Mouse (Mus musculus): Measurements from ENCODE around the gene Snx29. TPM values are rescaled to one million over a fixed set of nuclear protein-coding genes. Genes with fewer than 3 reads are reported as not detected.

Snx29 gene
- polyA plus RNA-seq, 1 experiment from 2014 or later = 10.0 TPM

DNA sequence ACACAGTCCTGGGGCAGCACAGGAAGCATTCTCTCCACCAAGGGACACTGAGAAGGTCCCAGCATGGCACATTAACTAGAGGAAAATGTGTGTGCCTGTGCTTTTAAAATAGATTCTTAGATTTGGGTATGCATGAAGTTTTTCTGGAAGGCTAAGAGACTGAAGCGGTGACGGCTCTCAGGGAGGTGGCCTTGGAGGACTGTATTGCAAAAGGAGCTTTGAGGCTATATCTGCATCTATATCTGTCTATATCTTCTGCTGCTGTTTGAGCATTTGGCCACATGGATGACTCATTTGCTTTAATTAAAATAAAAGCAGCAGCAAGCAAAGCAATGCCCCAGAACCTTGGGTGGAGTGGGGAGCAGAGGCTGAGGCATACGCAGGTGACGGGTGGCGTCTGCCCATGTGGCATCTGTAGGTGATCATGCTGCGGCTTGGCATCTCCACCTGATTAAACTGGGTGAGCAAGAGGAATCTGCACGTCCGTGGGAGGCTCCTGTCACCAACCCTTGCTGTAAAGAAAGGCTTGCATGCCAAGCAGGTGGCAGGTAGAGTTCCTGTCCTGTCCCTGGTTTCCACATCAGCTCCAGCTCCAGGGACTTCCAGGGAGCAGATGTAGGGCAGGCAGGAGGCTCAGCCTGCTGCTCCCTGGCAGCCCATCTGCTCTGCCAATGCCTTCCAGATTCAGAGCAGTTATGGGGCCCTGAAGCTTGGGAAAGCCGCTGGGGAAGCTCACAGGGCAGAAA, 456.2 kb downstream of the Snx29 start:
- Histone ChIP-seq H3K4me2 (replicated peaks; ENCODE audit: low read depth, low read length) (no peak overlapping the region), H3K27me3 (replicated peaks; ENCODE audit: insufficient read depth, low read length) (no peaks in the 10 kb centered on the region), H3K4me1 (ENCODE audit: insufficient read depth, low read depth, low read length) (no peaks in the 10 kb centered on the region), H3K9me3 (ENCODE audit: low read length) (no peaks in the 10 kb centered on the region), H3K9ac (replicated peaks; ENCODE audit: low read depth) (no peak overlapping the region), H3K4me3 (ENCODE audit: low read depth, low read length) (no peak overlapping the region), H3K36me3 (ENCODE audit: insufficient read depth, low read length) (no peaks in the 10 kb centered on the region), H3K27ac (ENCODE audit: low read length) (no peak overlapping the region)
- no peak for TF ChIP-seq CTCF (IDR thresholded peaks at IDR 0.05)
- no peak for TF ChIP-seq EP300 (IDR thresholded peaks at IDR 0.05)
- no peak for ATAC-seq
- WGBS = 85% methylated on average over 9 of the region's 9 CpGs
- DNase-seq (ENCODE audit: low spot score) = no peak

DNA sequence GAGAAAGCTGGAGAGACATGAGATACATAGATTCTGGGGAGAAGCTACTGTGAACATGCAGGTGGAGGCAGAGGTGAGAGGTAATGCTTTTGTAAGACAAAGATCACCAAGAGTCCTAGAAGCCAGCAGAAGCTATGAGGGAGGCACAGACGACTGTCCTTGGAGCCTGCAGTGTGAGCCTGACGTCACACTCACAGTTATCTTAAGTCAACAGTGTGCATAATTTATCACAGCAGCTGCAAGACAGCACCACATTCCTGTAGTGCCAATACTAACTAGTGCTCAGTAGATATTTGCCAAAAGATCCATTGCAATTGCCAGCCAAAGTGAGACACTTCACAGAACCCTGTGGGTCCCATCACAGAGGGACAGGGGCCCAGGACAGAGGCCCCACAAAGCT, 459.4 kb downstream of the Snx29 start:
- WGBS = 6% methylated on average over 2 of the region's 2 CpGs
- TF ChIP-seq CTCF (IDR thresholded peaks at IDR 0.05) (no peak), EP300 (IDR thresholded peaks at IDR 0.05) (no peak)
- no peak for DNase-seq (ENCODE audit: low spot score)

DNA sequence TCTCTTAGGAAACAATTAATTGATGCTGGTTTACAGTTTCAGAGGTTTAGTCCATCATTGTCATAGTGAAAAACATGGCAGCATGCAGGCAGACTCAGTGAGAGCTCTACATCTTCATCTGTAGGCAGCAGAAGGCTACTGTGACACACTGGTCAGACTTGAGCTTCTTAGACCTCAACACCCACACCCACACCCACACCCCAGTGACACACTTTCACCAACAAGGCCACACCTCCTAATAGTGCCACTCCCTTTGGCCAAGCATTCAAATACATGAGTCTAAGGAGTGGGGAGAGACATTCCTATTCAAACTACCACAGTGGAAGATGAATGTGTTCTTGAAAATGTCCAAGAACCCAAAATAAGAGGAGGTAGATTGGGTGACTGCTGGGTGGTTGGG, 460.6 kb downstream of the Snx29 start:
- no peak overlapping the region for H3K4me3 ChIP-seq (ENCODE audit: low read depth, low read length)
- TF ChIP-seq EP300 (IDR thresholded peaks at IDR 0.05) (no peak), CTCF (IDR thresholded peaks at IDR 0.05) (no peak)
- no peak for ATAC-seq
- H3K9me3 ChIP-seq (ENCODE audit: low read length) = no peaks in the 10 kb centered on the region
- H3K27me3 ChIP-seq (replicated peaks; ENCODE audit: insufficient read depth, low read length) = no peaks in the 10 kb centered on the region
- H3K4me2 ChIP-seq (replicated peaks; ENCODE audit: low read depth, low read length) = no peak overlapping the region
- H3K27ac ChIP-seq (ENCODE audit: low read length) = no peak overlapping the region
- no peak for DNase-seq (ENCODE audit: low spot score)
- no peaks in the 10 kb centered on the region for H3K4me1 ChIP-seq (ENCODE audit: insufficient read depth, low read depth, low read length)
- H3K36me3 ChIP-seq (ENCODE audit: insufficient read depth, low read length) = no peaks in the 10 kb centered on the region
- no peak overlapping the region for H3K9ac ChIP-seq (replicated peaks; ENCODE audit: low read depth)

More for the DNA sequence above, 459.4 kb downstream of the Snx29 start:
- H3K4me2 ChIP-seq (replicated peaks; ENCODE audit: low read depth, low read length) = no peak overlapping the region
- H3K4me1 ChIP-seq (ENCODE audit: insufficient read depth, low read depth, low read length) = no peaks in the 10 kb centered on the region
- H3K9me3 ChIP-seq (ENCODE audit: low read length) = no peaks in the 10 kb centered on the region
- H3K27me3 ChIP-seq (replicated peaks; ENCODE audit: insufficient read depth, low read length) = no peaks in the 10 kb centered on the region
- no peak overlapping the region for H3K27ac ChIP-seq (ENCODE audit: low read length)
- ATAC-seq = no peak
- H3K4me3 ChIP-seq (ENCODE audit: low read depth, low read length) = no peak overlapping the region
- H3K9ac ChIP-seq (replicated peaks; ENCODE audit: low read depth) = no peak overlapping the region
- no peaks in the 10 kb centered on the region for H3K36me3 ChIP-seq (ENCODE audit: insufficient read depth, low read length)

DNA sequence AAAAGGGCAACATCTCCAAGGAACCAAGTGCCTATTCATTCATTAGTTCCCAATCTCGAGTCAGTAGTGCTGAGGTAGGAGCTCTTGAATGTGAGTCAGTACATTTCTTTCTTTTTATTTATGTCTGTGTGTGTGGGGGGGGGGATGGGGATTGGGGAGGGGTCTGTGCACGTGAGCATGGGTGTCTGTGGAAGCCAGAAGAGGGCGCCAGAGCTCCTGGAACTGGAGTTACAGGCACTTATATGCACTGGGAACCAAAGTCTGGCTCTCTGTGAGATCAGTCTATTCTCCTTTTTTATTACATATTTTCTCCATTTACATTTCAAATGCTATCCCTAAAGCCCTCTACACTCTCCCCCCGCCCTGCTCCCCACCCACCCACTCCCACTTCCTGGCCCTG, 461.6 kb downstream of the Snx29 start:
- no peak overlapping the region for H3K27ac ChIP-seq (ENCODE audit: low read length)
- no peak for ATAC-seq
- WGBS = 67% methylated on average over 4 of the region's 4 CpGs
- no peaks in the 10 kb centered on the region for H3K4me1 ChIP-seq (ENCODE audit: insufficient read depth, low read depth, low read length)
- H3K4me3 ChIP-seq (ENCODE audit: low read depth, low read length) = no peak overlapping the region
- H3K4me2 ChIP-seq (replicated peaks; ENCODE audit: low read depth, low read length) = no peak overlapping the region
- DNase-seq (ENCODE audit: low spot score) = no peak
- no peaks in the 10 kb centered on the region for H3K36me3 ChIP-seq (ENCODE audit: insufficient read depth, low read length)
- H3K9ac ChIP-seq (replicated peaks; ENCODE audit: low read depth) = no peak overlapping the region
- H3K27me3 ChIP-seq (replicated peaks; ENCODE audit: insufficient read depth, low read length) = no peaks in the 10 kb centered on the region
- no peaks in the 10 kb centered on the region for H3K9me3 ChIP-seq (ENCODE audit: low read length)
- no peak for TF ChIP-seq CTCF (IDR thresholded peaks at IDR 0.05)
- TF ChIP-seq EP300 (IDR thresholded peaks at IDR 0.05) = no peak

DNA sequence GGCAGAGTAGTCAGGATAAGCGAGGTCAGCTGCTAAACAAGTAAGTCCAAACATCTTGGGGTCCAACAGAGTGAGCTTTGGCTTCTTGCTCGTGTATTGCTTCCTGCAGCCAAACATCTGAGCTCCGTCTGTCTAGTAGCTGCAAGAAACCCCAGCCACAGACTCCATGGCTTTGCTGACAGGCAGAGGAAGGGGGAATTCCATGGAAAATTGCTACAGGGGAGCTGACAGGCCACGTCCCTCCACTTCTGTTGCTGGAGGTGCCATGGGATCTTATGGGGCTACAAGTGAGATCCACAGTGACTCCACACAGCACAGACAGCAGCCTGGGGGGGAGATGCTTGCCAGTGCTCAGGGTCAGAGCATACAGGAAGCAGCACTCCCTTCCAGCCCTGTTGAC, 463.1 kb downstream of the Snx29 start:
- 52% methylated on average over 4 of the region's 4 CpGs for WGBS

DNA sequence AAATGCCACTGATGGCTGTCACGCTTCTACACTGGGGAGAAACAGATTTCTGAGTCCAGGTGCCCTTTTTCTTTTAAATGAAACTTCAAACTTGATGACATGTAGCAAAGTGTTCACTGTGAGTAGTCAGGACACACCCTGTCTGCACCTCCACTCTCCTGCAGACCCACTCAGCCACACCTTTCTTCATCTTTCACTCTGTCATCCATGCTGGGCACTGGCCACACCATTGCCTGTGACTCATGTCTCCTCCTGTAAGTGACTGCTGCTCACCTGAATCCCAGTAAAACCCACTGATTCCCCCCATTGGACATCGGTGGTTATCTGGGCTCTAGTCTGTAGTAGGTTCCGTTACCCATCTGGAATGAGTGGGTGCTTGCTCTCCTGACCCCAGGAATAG, 467.8 kb downstream of the Snx29 start:
- 86% methylated on average over 3 of the region's 3 CpGs for WGBS

More for the DNA sequence above, 463.1 kb downstream of the Snx29 start:
- Histone ChIP-seq H3K4me1 (ENCODE audit: insufficient read depth, low read depth, low read length) (no peaks in the 10 kb centered on the region), H3K27ac (ENCODE audit: low read length) (no peak overlapping the region), H3K27me3 (replicated peaks; ENCODE audit: insufficient read depth, low read length) (no peaks in the 10 kb centered on the region), H3K4me2 (replicated peaks; ENCODE audit: low read depth, low read length) (no peak overlapping the region), H3K36me3 (ENCODE audit: insufficient read depth, low read length) (no peaks in the 10 kb centered on the region), H3K9ac (replicated peaks; ENCODE audit: low read depth) (no peak overlapping the region), H3K9me3 (ENCODE audit: low read length) (no peaks in the 10 kb centered on the region), H3K4me3 (ENCODE audit: low read depth, low read length) (no peak overlapping the region)
- DNase-seq (ENCODE audit: low spot score) (no peak), ATAC-seq (no peak)
- no peak for TF ChIP-seq CTCF (IDR thresholded peaks at IDR 0.05)
- no peak for TF ChIP-seq EP300 (IDR thresholded peaks at IDR 0.05)

More for the DNA sequence above, 467.8 kb downstream of the Snx29 start:
- no peak overlapping the region for H3K4me3 ChIP-seq (ENCODE audit: low read depth, low read length)
- TF ChIP-seq CTCF (IDR thresholded peaks at IDR 0.05) (no peak), EP300 (IDR thresholded peaks at IDR 0.05) (no peak)
- H3K4me1 ChIP-seq (ENCODE audit: insufficient read depth, low read depth, low read length) = no peaks in the 10 kb centered on the region
- ATAC-seq (no peak), DNase-seq (ENCODE audit: low spot score) (no peak)
- no peaks in the 10 kb centered on the region for H3K36me3 ChIP-seq (ENCODE audit: insufficient read depth, low read length)
- H3K27me3 ChIP-seq (replicated peaks; ENCODE audit: insufficient read depth, low read length) = no peaks in the 10 kb centered on the region
- no peak overlapping the region for H3K27ac ChIP-seq (ENCODE audit: low read length)
- no peak overlapping the region for H3K9ac ChIP-seq (replicated peaks; ENCODE audit: low read depth)
- H3K4me2 ChIP-seq (replicated peaks; ENCODE audit: low read depth, low read length) = no peak overlapping the region
- H3K9me3 ChIP-seq (ENCODE audit: low read length) = no peaks in the 10 kb centered on the region
